Mouse (Mus musculus) liver, adult 2 months (tissue): ENCODE results near the gene Shisa5.

Experiments
- CTCF ChIP-seq: fragments of 200-500 bp; IDR thresholded peaks from 2 replicates; pipeline ENCODE4 v1.5.1; 2011; ENCODE audit warnings: low read depth, low read length, control low read depth
- POLR2A ChIP-seq: fragments of 200-500 bp; IDR thresholded peaks from 2 replicates; pipeline ENCODE4 v1.6.1; 2011; ENCODE audit warnings: low read length, control low read depth; ENCODE audit not compliant: insufficient read depth; ENCODE audit errors: extremely low read depth

- TF ChIP-seq CTCF (no peak), POLR2A (no peak)
These were observed 67.3 kb downstream of the Shisa5 start for GRCm38 (mm10) chr9:109105648-109106047.
